Mouse (Mus musculus): ENCODE data around the gene Sec11a. TPM values are rescaled to one million over a fixed set of nuclear protein-coding genes. Genes with fewer than 3 reads are reported as not detected.

Sec11a gene
- polyA plus RNA-seq, 1 experiment from 2014 or later: 142 TPM

DNA sequence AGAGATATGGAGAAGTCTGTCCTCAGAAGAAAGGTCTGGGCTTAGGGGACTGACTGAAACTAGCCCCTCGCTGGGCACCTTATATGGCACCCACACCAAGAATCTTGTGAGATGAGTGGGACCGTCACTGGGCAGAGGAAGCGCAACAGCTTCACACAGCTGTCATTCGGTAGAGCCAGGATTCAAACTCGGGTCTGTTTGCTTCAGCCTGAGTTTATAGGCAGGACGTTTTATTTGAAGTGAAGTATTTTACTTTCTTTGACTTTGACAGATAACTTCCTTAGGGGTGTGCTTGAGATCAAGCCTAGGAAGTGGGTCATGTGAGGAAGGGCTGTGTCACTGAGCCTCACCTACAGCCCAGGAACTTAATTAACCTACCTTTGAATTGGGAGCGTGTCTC lies 82.1 kb downstream of the Sec11a start:
- peaks cover 8% of the 10 kb centered on the region for H3K36me3 ChIP-seq (ENCODE audit: control insufficient read depth, insufficient read depth)
- no peak for TF ChIP-seq CTCF (IDR thresholded peaks at IDR 0.05; ENCODE audit: low read depth)
- peak overlapping the region; percentile 28 for H3K27ac ChIP-seq (ENCODE audit: low read depth, low read length)
- no peak for ATAC-seq
- H3K9me3 ChIP-seq (ENCODE audit: control insufficient read depth): no peaks in the 10 kb centered on the region
- H3K4me3 ChIP-seq (ENCODE audit: low read depth, low read length): no peak overlapping the region
- H3K4me1 ChIP-seq (replicated peaks; ENCODE audit: control insufficient read depth, insufficient read depth, low read length): 0 out of 2 replicates have a peak, but pooled peaks cover 11% of the 10 kb centered on the region
- H3K4me2 ChIP-seq (replicated peaks; ENCODE audit: low read depth): no peak overlapping the region
- H3K27me3 ChIP-seq (replicated peaks; ENCODE audit: control insufficient read depth, insufficient read depth, low read length): no peaks in the 10 kb centered on the region
- H3K9ac ChIP-seq (ENCODE audit: low read depth, low read length): no peak overlapping the region
- 66% methylated on average over 7 of the region's 7 CpGs for WGBS

DNA sequence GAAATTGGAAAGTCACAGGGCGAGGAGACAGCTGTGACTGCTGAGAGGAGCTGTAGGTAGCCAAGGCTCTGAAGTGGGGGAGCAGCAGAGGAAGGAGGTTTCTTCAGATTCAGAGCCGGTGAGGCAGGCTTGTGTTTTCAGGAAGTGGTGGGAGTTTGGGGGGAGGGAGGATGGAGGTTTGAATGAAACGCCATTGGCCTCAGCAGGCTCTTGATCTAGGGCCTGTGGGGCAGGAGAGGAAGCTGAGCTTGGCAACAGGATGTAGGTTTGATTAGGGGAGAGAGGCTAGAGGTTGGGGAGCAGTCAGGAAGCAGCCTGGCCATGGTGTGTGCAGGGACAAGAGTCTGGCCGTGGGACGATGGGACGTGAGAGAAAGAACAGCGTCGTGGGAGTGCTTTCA lies 82.7 kb downstream of the Sec11a start:
- Histone ChIP-seq H3K4me2 (replicated peaks; ENCODE audit: low read depth) (no peak overlapping the region), H3K4me3 (ENCODE audit: low read depth, low read length) (no peak overlapping the region), H3K36me3 (ENCODE audit: control insufficient read depth, insufficient read depth) (peaks cover 8% of the 10 kb centered on the region), H3K27me3 (replicated peaks; ENCODE audit: control insufficient read depth, insufficient read depth, low read length) (no peaks in the 10 kb centered on the region), H3K27ac (ENCODE audit: low read depth, low read length) (peak overlapping the region; percentile 28; the same call in 1 of the 2 replicates), H3K4me1 (replicated peaks; ENCODE audit: control insufficient read depth, insufficient read depth, low read length) (0 out of 2 replicates have a peak, but pooled peaks cover 11% of the 10 kb centered on the region), H3K9me3 (ENCODE audit: control insufficient read depth) (no peaks in the 10 kb centered on the region), H3K9ac (ENCODE audit: low read depth, low read length) (no peak overlapping the region)
- 65% methylated on average over 8 of the region's 8 CpGs for WGBS
- no peak for TF ChIP-seq CTCF (IDR thresholded peaks at IDR 0.05; ENCODE audit: low read depth)
- ATAC-seq: no peak

DNA sequence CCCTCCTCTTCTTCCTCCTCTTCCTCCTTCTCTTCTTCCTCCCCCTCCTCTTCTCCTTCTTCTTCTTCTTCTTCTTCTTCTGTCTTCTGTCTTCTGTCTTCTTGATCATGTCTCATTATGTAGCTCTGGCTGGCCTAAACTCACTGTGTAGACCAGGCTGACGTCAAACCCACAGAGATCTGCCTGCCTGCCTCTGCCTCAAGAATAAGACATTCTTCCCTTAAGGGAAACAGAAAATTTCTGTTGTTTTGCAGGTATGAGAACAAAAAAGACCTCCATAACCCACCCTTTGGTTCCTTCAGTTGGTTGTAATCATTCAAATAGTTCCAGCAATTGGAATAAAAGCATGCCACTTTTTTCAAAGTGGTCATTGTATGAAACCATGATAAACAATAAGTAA lies 83.4 kb downstream of the Sec11a start:
- Histone ChIP-seq H3K27ac (ENCODE audit: low read depth, low read length) (peak overlapping the region; percentile 15; the same call in 1 of the 2 replicates), H3K4me2 (replicated peaks; ENCODE audit: low read depth) (no peak overlapping the region)

DNA sequence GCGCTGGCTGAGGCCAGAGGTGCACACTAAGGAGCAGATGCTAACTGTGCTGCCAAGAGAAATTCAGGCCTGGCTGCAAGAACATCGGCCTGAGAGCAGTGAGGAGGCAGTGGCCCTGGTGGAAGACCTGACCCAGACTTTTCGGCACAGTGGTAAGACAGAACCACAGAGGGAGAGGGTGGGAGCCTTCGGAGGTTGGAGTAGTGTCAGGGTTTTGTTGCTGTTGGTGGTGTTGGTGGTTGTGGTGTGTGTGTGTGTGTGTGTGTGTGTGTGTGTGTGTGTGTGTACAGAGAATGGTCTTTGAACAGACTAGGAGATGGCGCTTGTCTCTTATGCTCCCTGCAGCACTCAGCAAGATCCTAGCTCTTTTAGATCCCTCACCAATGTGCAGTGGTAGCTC lies 84.1 kb downstream of the Sec11a start:
- TF ChIP-seq CTCF (IDR thresholded peaks at IDR 0.05; ENCODE audit: low read depth): no peak
- no peak for ATAC-seq
- Histone ChIP-seq H3K27me3 (replicated peaks; ENCODE audit: control insufficient read depth, insufficient read depth, low read length) (no peaks in the 10 kb centered on the region), H3K9ac (ENCODE audit: low read depth, low read length) (no peak overlapping the region), H3K4me2 (replicated peaks; ENCODE audit: low read depth) (no peak overlapping the region), H3K36me3 (ENCODE audit: control insufficient read depth, insufficient read depth) (peaks cover 8% of the 10 kb centered on the region; the same call in 1 of the 2 replicates), H3K9me3 (ENCODE audit: control insufficient read depth) (no peaks in the 10 kb centered on the region), H3K27ac (ENCODE audit: low read depth, low read length) (no peak overlapping the region), H3K4me3 (ENCODE audit: low read depth, low read length) (no peak overlapping the region), H3K4me1 (replicated peaks; ENCODE audit: control insufficient read depth, insufficient read depth, low read length) (0 out of 2 replicates have a peak, but pooled peaks cover 11% of the 10 kb centered on the region)
- 84% methylated on average over 5 of the region's 5 CpGs for WGBS

More for the DNA sequence above, 83.4 kb downstream of the Sec11a start:
- ATAC-seq: no peak
- Histone ChIP-seq H3K36me3 (ENCODE audit: control insufficient read depth, insufficient read depth) (peaks cover 8% of the 10 kb centered on the region), H3K9me3 (ENCODE audit: control insufficient read depth) (no peaks in the 10 kb centered on the region), H3K4me3 (ENCODE audit: low read depth, low read length) (no peak overlapping the region), H3K4me1 (replicated peaks; ENCODE audit: control insufficient read depth, insufficient read depth, low read length) (0 out of 2 replicates have a peak, but pooled peaks cover 11% of the 10 kb centered on the region), H3K9ac (ENCODE audit: low read depth, low read length) (no peak overlapping the region), H3K27me3 (replicated peaks; ENCODE audit: control insufficient read depth, insufficient read depth, low read length) (no peaks in the 10 kb centered on the region)
- no peak for TF ChIP-seq CTCF (IDR thresholded peaks at IDR 0.05; ENCODE audit: low read depth)
- 65% methylated on average over 1 of the region's 1 CpGs for WGBS

DNA sequence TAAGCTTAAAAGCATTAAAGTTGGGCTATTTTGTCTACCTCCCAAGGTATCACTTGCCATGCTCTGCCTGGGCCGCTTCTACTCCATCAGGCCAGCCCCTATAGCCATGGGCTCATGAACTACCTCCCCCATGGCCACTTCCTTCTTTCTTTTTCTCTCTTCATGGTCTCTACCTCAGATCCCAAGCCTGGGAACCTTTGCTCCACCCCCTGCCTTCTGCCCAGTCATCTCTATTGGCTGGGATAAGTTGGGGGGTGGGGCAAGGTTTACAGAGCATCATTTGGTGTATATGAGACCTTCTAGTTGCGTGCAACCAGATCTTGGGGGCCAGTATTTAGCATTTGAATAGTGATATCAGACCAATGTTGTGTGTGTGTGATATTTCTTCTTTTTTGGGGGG lies 85.1 kb downstream of the Sec11a start:
- H3K27me3 ChIP-seq (replicated peaks; ENCODE audit: control insufficient read depth, insufficient read depth, low read length): no peaks in the 10 kb centered on the region
- WGBS: 93% methylated on average over 2 of the region's 2 CpGs
- peaks cover 3% of the 10 kb centered on the region; the same call in 1 of the 2 replicates for H3K36me3 ChIP-seq (ENCODE audit: control insufficient read depth, insufficient read depth)
- no peak overlapping the region for H3K27ac ChIP-seq (ENCODE audit: low read depth, low read length)
- no peak for ATAC-seq
- 0 out of 2 replicates have a peak, but pooled peaks cover 11% of the 10 kb centered on the region for H3K4me1 ChIP-seq (replicated peaks; ENCODE audit: control insufficient read depth, insufficient read depth, low read length)
- H3K4me2 ChIP-seq (replicated peaks; ENCODE audit: low read depth): no peak overlapping the region
- no peak overlapping the region for H3K4me3 ChIP-seq (ENCODE audit: low read depth, low read length)
- TF ChIP-seq CTCF (IDR thresholded peaks at IDR 0.05; ENCODE audit: low read depth): no peak
- H3K9ac ChIP-seq (ENCODE audit: low read depth, low read length): no peak overlapping the region
- no peaks in the 10 kb centered on the region for H3K9me3 ChIP-seq (ENCODE audit: control insufficient read depth)

DNA sequence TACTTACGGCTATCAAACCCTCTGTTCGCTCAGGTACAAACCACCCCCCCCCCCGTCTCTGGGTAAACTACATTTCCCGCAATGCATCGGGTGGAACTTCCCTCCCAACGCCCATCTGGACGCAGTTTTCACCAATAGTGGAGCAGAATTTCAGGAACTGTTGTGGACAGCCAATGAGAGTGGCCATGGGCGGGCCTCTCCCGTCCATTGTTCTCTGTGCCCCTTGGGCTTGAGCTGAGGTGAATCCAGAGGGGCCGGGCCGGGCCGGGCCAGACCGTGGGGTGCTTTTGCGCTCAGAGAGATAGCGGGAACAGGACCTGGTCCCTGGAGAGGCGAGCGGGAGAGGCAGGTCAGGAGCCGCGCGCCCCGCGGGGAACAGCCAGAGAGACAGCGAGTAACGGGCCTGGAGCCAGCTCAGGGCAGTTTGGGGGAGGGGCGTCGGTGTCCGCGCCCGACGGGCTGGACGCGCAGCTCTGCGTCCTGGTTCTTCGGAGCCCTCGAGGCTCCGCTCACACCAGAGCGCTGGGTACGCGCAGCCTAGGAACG lies 86.8 kb downstream of the Sec11a start, which contains the start of gene Zscan2:
Zscan2 (plus strand) TSS at position 192 of the 546 bp plus-strand sequence.
- ATAC-seq: peak; percentile 97
- Histone ChIP-seq H3K36me3 (ENCODE audit: control insufficient read depth, insufficient read depth) (peaks cover 3% of the 10 kb centered on the region; the same call in 1 of the 2 replicates), H3K4me3 (ENCODE audit: low read depth, low read length) (peak within 1 kb of the TSS; percentile 95), H3K9ac (ENCODE audit: low read depth, low read length) (peak within 1 kb of the TSS; percentile 76), H3K27me3 (replicated peaks; ENCODE audit: control insufficient read depth, insufficient read depth, low read length) (no peaks in the 10 kb centered on the region), H3K9me3 (ENCODE audit: control insufficient read depth) (no peaks in the 10 kb centered on the region), H3K4me2 (replicated peaks; ENCODE audit: low read depth) (peak within 1 kb of the TSS; percentile 89), H3K27ac (ENCODE audit: low read depth, low read length) (peak within 1 kb of the TSS; percentile 70), H3K4me1 (replicated peaks; ENCODE audit: control insufficient read depth, insufficient read depth, low read length) (0 out of 2 replicates have a peak, but pooled peaks cover 10% of the 10 kb centered on the region)
- under 1% methylated on average over 40 of the region's 40 CpGs for WGBS
- TF ChIP-seq CTCF (IDR thresholded peaks at IDR 0.05; ENCODE audit: low read depth): no peak

All from intestine, postnatal 0 days (tissue).